Mouse (Mus musculus) heart, postnatal 0 days (tissue): ENCODE results near the gene Glb1l. TPM values are rescaled to one million over a fixed set of nuclear protein-coding genes. Genes with fewer than 3 reads are reported as not detected.

Experiments used
- ATAC-seq: fragments of 200-750 bp; cut with Nextera tagmentation; 2 replicates; pipeline ENCODE4 v1.8.0; 2017; ENCODE audit warnings: low read depth, moderate number of reproducible peaks, moderate library complexity; ENCODE audit not compliant: insufficient read depth
- DNase-seq: peaks from one replicate; pipeline ENCODE4 v3.0.0-alpha.2; 2016; ENCODE audit warnings: low spot score
- H3K27ac ChIP-seq: fragments of 300-500 bp; sonication (generic); 2 replicates; pipeline ENCODE4 v1.5.1; 2014; ENCODE audit warnings: low read depth, mild to moderate bottlenecking
- H3K27me3 ChIP-seq: fragments of 300-500 bp; sonication (generic); 2 replicates; pipeline ENCODE4 v1.6.1; 2014; ENCODE audit warnings: low read length, mixed read lengths; ENCODE audit not compliant: control insufficient read depth, insufficient read depth
- H3K36me3 ChIP-seq: fragments of 300-500 bp; sonication (generic); replicated peaks from 2 replicates; pipeline ENCODE4 v1.6.1; 2014; ENCODE audit warnings: low read length, mixed read lengths; ENCODE audit not compliant: control insufficient read depth, insufficient read depth
- H3K4me1 ChIP-seq: fragments of 300-500 bp; sonication (generic); 2 replicates; pipeline ENCODE4 v1.6.1; 2014; ENCODE audit warnings: antibody characterized with exemption; ENCODE audit not compliant: control insufficient read depth, insufficient read depth
- H3K4me2 ChIP-seq: fragments of 300-500 bp; sonication (generic); 2 replicates; pipeline ENCODE4 v1.6.1; 2014; ENCODE audit warnings: low read depth, mild to moderate bottlenecking, low read length, moderate library complexity
- H3K4me3 ChIP-seq: fragments of 300-500 bp; sonication (generic); 2 replicates; pipeline ENCODE4 v1.5.1; 2014; ENCODE audit warnings: low read depth, low read length
- H3K9ac ChIP-seq: fragments of 300-500 bp; sonication (generic); replicated peaks from 2 replicates; pipeline ENCODE4 v1.6.1; 2014; ENCODE audit warnings: low read depth, low read length, mixed read lengths
- H3K9me3 ChIP-seq: fragments of 300-500 bp; sonication (generic); replicated peaks from 2 replicates; pipeline ENCODE4 v1.6.1; 2016; ENCODE audit warnings: low read length; ENCODE audit not compliant: control insufficient read depth
- CTCF ChIP-seq: IDR thresholded peaks from 2 replicates; pipeline ENCODE4 v1.5.1; 2016; ENCODE audit warnings: antibody characterized with exemption, control low read depth, low read depth
- EP300 ChIP-seq: IDR thresholded peaks from 2 replicates; pipeline ENCODE4 v1.6.1; 2016; ENCODE audit warnings: antibody characterized with exemption, low read depth
- WGBS: fragments of 180-500 bp; shearing (Covaris S2); extraction: QIAGEN DNeasy Blood & Tissue Kit; methylation state at CpG from one replicate; pipeline ENCODE4 v1.1.7; 2014; 5-methylcytosine and 5-hydroxymethylcytosine counted together
- polyA plus RNA-seq: library from polyadenylated mRNA; unstranded; fragments of >200 nt; fragmentation: Nextera tagmentation; extraction: Ambion mirVana; gene quantifications from 2 replicates; pipeline ENCODE4 v1.2.1, GENCODE M21; 2015
- total RNA-seq: library from RNA; depleted of rRNA; stranded (reverse); fragments of >200 nt; gene quantifications from 2 replicates; pipeline ENCODE4 v1.2.3, GENCODE M21; 2014; ENCODE audit warnings: low replicate concordance

The Glb1l gene
- total and polyA plus RNA-seq, 2 experiments from 2014 or later = 3.6 to 9.8 TPM

- Histone ChIP-seq H3K4me2 (peak overlapping the region; percentile 90), H3K27me3 (no peaks in the 10 kb centered on the region), H3K4me3 (no peak overlapping the region), H3K36me3 (peaks cover 50% of the 10 kb centered on the region), H3K27ac (no peak overlapping the region), H3K4me1 (peaks cover 9% of the 10 kb centered on the region; the same call in 1 of the 2 replicates), H3K9me3 (no peaks in the 10 kb centered on the region), H3K9ac (no peak overlapping the region)
- no peak for DNase-seq
- TF ChIP-seq CTCF (no peak), EP300 (no peak)
- 38% methylated on average over 6 of the region's 7 CpGs for WGBS
- no peak for ATAC-seq
These were observed 29.9 kb downstream of the Glb1l start for GRCm38 (mm10) chr1:75180741-75181140.

- peak within 1 kb of the TSS; percentile 27 for H3K9ac ChIP-seq
- ATAC-seq (peak; percentile 92), DNase-seq (peak; percentile 91)
- no peaks in the 10 kb centered on the region for H3K27me3 ChIP-seq
- peak within 1 kb of the TSS; percentile 55 for H3K4me3 ChIP-seq
- TF ChIP-seq EP300 = 0 out of 2 replicates have a peak, but pooled peaks have one; percentile 37
- TF ChIP-seq CTCF = no peak
- under 1% methylated on average over 31 of the region's 31 CpGs for WGBS
- H3K4me2 ChIP-seq = peak within 1 kb of the TSS; percentile 90
- peaks cover 9% of the 10 kb centered on the region; the same call in 1 of the 2 replicates for H3K4me1 ChIP-seq
- H3K27ac ChIP-seq = 0 out of 2 replicates have a peak within 1 kb of the TSS, but pooled peaks have one; percentile 8
- peaks cover 50% of the 10 kb centered on the region for H3K36me3 ChIP-seq
- H3K9me3 ChIP-seq = no peaks in the 10 kb centered on the region
These were observed 30.5 kb downstream of the Glb1l start, which contains the start of gene Abcb6 for GRCm38 (mm10) chr1:75180105-75180590. TSS of gene Abcb6 (minus strand) at chr1:75180392.

GRCm38 (mm10) chr1:75179334-75180104, 31.1 kb downstream of the Glb1l start:
- ATAC-seq (peak; percentile 44), DNase-seq (peak; percentile 23)
- Histone ChIP-seq H3K27me3 (no peaks in the 10 kb centered on the region), H3K4me3 (peak overlapping the region; percentile 55), H3K4me1 (peaks cover 9% of the 10 kb centered on the region; the same call in 1 of the 2 replicates), H3K36me3 (peaks cover 47% of the 10 kb centered on the region), H3K27ac (0 out of 2 replicates have a peak overlapping the region, but pooled peaks have one; percentile 8), H3K4me2 (peak overlapping the region; percentile 90), H3K9ac (peak overlapping the region; percentile 27), H3K9me3 (no peaks in the 10 kb centered on the region)
- no peak for TF ChIP-seq CTCF
- no peak for TF ChIP-seq EP300
- WGBS = 6% methylated on average over 23 of the region's 23 CpGs

GRCm38 (mm10) chr1:75168472-75169464, 41.8 kb downstream of the Glb1l start, which contains the start of gene Zfand2b:
TSS of gene Zfand2b (plus strand) at chr1:75168646.
- Histone ChIP-seq H3K36me3 (peaks cover 39% of the 10 kb centered on the region), H3K27ac (peak within 1 kb of the TSS; percentile 51), H3K4me2 (peak within 1 kb of the TSS; percentile 59), H3K4me3 (peak within 1 kb of the TSS; percentile 58), H3K9ac (peak within 1 kb of the TSS; percentile 58), H3K9me3 (no peaks in the 10 kb centered on the region), H3K27me3 (no peaks in the 10 kb centered on the region), H3K4me1 (0 out of 2 replicates have a peak, but pooled peaks cover 10% of the 10 kb centered on the region)
- DNase-seq (peak; percentile 94), ATAC-seq (peak; percentile 99)
- WGBS = 1% methylated on average over 52 of the region's 59 CpGs
- TF ChIP-seq EP300 (no peak), CTCF (no peak)

- DNase-seq (no peak), ATAC-seq (no peak; the same call in 1 of the 2 replicates)
- TF ChIP-seq CTCF (no peak), EP300 (no peak; the same call in 1 of the 2 replicates)
- Histone ChIP-seq H3K4me2 (peak overlapping the region; percentile 59), H3K9me3 (no peaks in the 10 kb centered on the region), H3K27ac (peak overlapping the region; percentile 51), H3K36me3 (peaks cover 32% of the 10 kb centered on the region), H3K9ac (peak overlapping the region; percentile 58), H3K27me3 (no peaks in the 10 kb centered on the region), H3K4me1 (0 out of 2 replicates have a peak, but pooled peaks cover 10% of the 10 kb centered on the region), H3K4me3 (peak overlapping the region; percentile 58)
- 10% methylated on average over 7 of the region's 7 CpGs for WGBS
These were observed 42.5 kb downstream of the Glb1l start for GRCm38 (mm10) chr1:75168093-75168471.
